Mouse (Mus musculus): ENCODE data around the gene Psmb3.

Psmb3 gene

DNA sequence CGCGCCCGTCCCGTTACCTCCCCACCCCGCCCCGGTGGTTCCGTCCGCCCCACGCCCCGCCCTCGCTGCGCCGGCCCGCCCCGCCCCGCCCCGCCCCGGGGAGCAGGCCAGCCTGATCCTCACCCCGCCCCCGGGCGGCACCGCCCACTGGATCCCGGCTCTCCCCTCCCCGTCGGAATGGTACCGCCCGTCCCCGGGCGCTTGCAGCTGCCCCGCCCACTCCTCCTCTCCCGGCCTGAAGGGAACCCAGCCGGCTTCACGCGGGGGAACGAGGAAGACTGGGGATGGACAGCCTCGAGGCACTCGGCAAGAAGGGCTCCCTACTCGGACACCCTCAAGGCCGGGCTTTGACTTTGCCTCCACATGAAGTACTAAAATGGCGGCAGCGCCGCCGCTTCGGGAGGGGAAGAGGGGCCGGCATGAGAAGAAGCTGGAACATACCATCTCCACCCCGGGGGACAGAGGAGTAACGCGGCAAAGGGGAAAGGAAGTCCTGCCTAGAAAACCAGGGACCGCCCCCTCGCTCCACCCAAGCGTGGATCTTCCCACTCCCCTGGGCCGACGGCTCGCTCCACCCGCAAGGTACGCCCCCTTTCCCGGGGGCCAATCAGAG is 41.6 kb downstream of the Psmb3 start:
- in situ Hi-C loops (cut with MboI, MseI) = loop anchor here in 1 of 2 experiments (5.0 kb wide), 1 partner anchor 38 kb away; no protein-coding TSS in a partner anchor

DNA sequence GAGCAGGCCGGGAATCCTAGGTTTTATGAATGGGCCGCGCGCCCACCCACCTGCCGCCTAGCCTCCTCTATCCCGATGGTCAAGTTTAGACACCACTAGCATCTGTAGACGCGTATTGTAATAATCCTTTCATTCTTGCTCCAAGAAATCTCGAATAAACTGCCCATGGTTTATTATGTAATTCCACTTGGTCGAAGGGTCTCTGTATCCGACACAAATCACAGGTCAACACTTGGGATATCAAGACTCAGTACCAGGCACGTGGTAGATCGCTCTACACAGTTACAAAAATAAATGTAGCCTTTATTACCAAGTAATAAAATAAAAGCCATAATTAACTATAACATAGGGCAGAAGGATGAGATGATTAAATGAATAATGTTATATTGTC is 42.1 kb downstream of the Psmb3 start:
- in situ Hi-C loops (cut with MboI, MseI) = no loop called here

- in situ Hi-C loops (cut with MboI, MseI) = no loop called here
Measured at GRCm38 (mm10) chr11:97747773-97748172, 44.6 kb downstream of the Psmb3 start.

DNA sequence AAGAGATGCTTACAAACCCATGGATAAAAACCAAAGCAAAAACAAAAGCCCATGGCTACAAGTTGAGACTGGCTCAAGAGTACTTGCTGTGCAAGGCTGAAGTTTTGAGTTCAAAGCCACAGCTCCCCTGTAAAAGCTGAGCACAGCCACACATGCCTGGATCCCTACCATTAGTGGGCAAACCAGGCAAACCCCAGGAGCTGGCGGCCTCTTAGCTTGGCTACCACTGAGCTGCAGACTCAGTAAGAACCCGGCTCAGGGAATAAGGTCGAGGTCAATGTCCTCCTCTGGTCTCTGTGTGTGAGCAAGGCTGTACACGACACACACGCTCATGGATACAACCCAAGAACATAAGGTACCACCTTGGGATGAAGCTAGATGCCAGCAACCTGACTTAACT is 45.3 kb downstream of the Psmb3 start:
- in situ Hi-C loops (cut with MboI, MseI) = no loop called here

- in situ Hi-C loops (cut with MboI, MseI) = no loop called here
Measured at GRCm38 (mm10) chr11:97753277-97753676, 50.1 kb downstream of the Psmb3 start.

- in situ Hi-C loops (cut with MboI, MseI) = no loop called here
Measured at GRCm38 (mm10) chr11:97758125-97758524, 54.9 kb downstream of the Psmb3 start.

- in situ Hi-C loops (cut with MboI, MseI) = no loop called here
Measured at GRCm38 (mm10) chr11:97758942-97759341, 55.7 kb downstream of the Psmb3 start.

DNA sequence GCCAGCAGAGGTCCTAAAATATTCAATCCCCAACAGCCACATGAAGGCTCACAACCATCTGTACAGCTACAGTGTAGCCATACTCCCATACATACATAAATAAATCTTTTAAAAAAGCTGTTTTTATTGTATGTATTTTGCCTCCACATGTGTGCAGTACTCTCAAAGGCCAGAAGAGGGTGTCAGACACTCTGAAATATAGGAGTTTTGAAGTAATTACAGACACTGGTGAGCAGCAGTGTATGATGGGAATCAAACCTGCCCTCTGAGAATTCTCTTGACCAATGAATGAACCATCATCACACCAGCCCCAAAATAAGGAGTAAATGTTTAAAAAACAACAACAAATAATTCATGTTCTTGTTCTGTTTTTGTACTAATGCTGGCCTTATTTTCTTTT is 58.4 kb downstream of the Psmb3 start:
- in situ Hi-C loops (cut with MboI, MseI) = no loop called here
